Mouse (Mus musculus) thymus, postnatal 10 days (tissue): ENCODE measurements around the gene Asxl2.
A peak's percentile ranks its signal among the peaks of the same experiment; 100 is the strongest.
"Not testable (repeated sequence)": the region's sequence is repeated elsewhere in the genome, so short reads cannot be mapped to it uniquely, and the experiment has no call there.

Source experiments
- DNase-seq, 2 experiments: peaks; one replicate each; pipeline ENCODE4 v3.0.0; 2021; ENCODE audit warnings: low spot score in 2 of 2

The Asxl2 gene

GRCm38 (mm10) chr12:3426530-3427034 lies at the start of gene Asxl2:
Gene Asxl2, plus strand, starts transcription at chr12:3426857.
- DNase-seq = peak; percentile 98 to 99

- peak in 1 of 2 experiments; percentile 12 for DNase-seq
Measured at GRCm38 (mm10) chr12:3377190-3377589, 49.5 kb upstream of the Asxl2 start.

GRCm38 (mm10) chr12:3377755-3378154 lies 48.9 kb upstream of the Asxl2 start:
- no peak for DNase-seq

- DNase-seq = no peak
Measured at GRCm38 (mm10) chr12:3384860-3385259, 41.8 kb upstream of the Asxl2 start.

GRCm38 (mm10) chr12:3385271-3385670 lies 41.4 kb upstream of the Asxl2 start:
- no peak for DNase-seq

GRCm38 (mm10) chr12:3385940-3386339 lies 40.7 kb upstream of the Asxl2 start:
- no peak for DNase-seq

- no peak for DNase-seq
Measured at GRCm38 (mm10) chr12:3387891-3388290, 38.8 kb upstream of the Asxl2 start.

GRCm38 (mm10) chr12:3389394-3389793 lies 37.3 kb upstream of the Asxl2 start:
- no peak for DNase-seq

GRCm38 (mm10) chr12:3390071-3390470 lies 36.6 kb upstream of the Asxl2 start:
- no peak for DNase-seq

- DNase-seq = peak; percentile 47 to 81
Measured at GRCm38 (mm10) chr12:3390577-3391262, 35.9 kb upstream of the Asxl2 start.

GRCm38 (mm10) chr12:3391276-3391675 lies 35.4 kb upstream of the Asxl2 start:
- DNase-seq = no peak

- DNase-seq = no peak
Measured at GRCm38 (mm10) chr12:3393140-3393539, 33.5 kb upstream of the Asxl2 start.

- DNase-seq = no peak
Measured at GRCm38 (mm10) chr12:3396931-3397330, 29.7 kb upstream of the Asxl2 start.

GRCm38 (mm10) chr12:3405662-3406061 lies 21.0 kb upstream of the Asxl2 start:
- DNase-seq = not testable (repeated sequence)

- no peak for DNase-seq
Measured at GRCm38 (mm10) chr12:3406585-3406984, 20.1 kb upstream of the Asxl2 start.

- no peak for DNase-seq
Measured at GRCm38 (mm10) chr12:3414956-3415355, 11.7 kb upstream of the Asxl2 start.

GRCm38 (mm10) chr12:3418761-3419160 lies 7.9 kb upstream of the Asxl2 start:
- no peak for DNase-seq

GRCm38 (mm10) chr12:3420519-3420918 lies 6.1 kb upstream of the Asxl2 start:
- no peak for DNase-seq

- no peak for DNase-seq
Measured at GRCm38 (mm10) chr12:3422786-3423185, 3.9 kb upstream of the Asxl2 start.

- no peak for DNase-seq
Measured at GRCm38 (mm10) chr12:3424179-3424578, 2.5 kb upstream of the Asxl2 start.

- peak; percentile 7 to 21 for DNase-seq
Measured at GRCm38 (mm10) chr12:3425375-3426341, 999 bp upstream of the Asxl2 start.

- DNase-seq = peak; percentile 73 to 78
Measured at GRCm38 (mm10) chr12:3427067-3427889, 621 bp downstream of the Asxl2 start.
